Mouse (Mus musculus) heart, embryonic 10.5 days (tissue): Measurements from ENCODE around the gene Olfr283. TPM values are rescaled to one million over a fixed set of nuclear protein-coding genes. Genes with fewer than 3 reads are reported as not detected.
"Not testable (repeated sequence)": the region's sequence is repeated elsewhere in the genome, so short reads cannot be mapped to it uniquely, and the experiment has no call there.

Source experiments
- DNase-seq: peaks from one replicate; pipeline ENCODE4 v3.0.0-alpha.2; 2017; ENCODE audit warnings: low spot score
- H3K27ac ChIP-seq: fragments of 300-500 bp; sonication (generic); 2 replicates; pipeline ENCODE4 v1.5.1; 2016; ENCODE audit warnings: mild to moderate bottlenecking
- H3K27me3 ChIP-seq: fragments of 300-500 bp; sonication (generic); 2 replicates; pipeline ENCODE4 v1.6.1; 2016; ENCODE audit warnings: mild to moderate bottlenecking; ENCODE audit not compliant: poor library complexity, insufficient read depth, severe bottlenecking
- H3K36me3 ChIP-seq: fragments of 300-500 bp; sonication (generic); 2 replicates; pipeline ENCODE4 v1.6.1; 2016; ENCODE audit warnings: mild to moderate bottlenecking, moderate library complexity
- H3K4me1 ChIP-seq: fragments of 300-500 bp; sonication (generic); 2 replicates; pipeline ENCODE4 v1.6.1; 2016; ENCODE audit warnings: mild to moderate bottlenecking
- H3K4me3 ChIP-seq: fragments of 300-500 bp; sonication (generic); 2 replicates; pipeline ENCODE4 v1.5.1; 2016; ENCODE audit warnings: mild to moderate bottlenecking, moderate library complexity
- H3K9me3 ChIP-seq: fragments of 300-500 bp; sonication (generic); 2 replicates; pipeline ENCODE4 v1.6.1; 2016; ENCODE audit warnings: mild to moderate bottlenecking, moderate library complexity
- WGBS: fragments of 180-500 bp; shearing (Covaris S2); methylation state at CpG from one replicate; pipeline ENCODE4 v1.1.7; 2016; 5-methylcytosine and 5-hydroxymethylcytosine counted together
- polyA plus RNA-seq: library from polyadenylated mRNA; unstranded; fragments of >200 nt; fragmentation: Nextera tagmentation; extraction: Ambion mirVana; gene quantifications from 2 replicates; pipeline ENCODE4 v1.2.1, GENCODE M21; 2016

The Olfr283 gene
- not detected in 2 replicates for polyA plus RNA-seq

GRCm38 (mm10) chr15:98380846-98381245 is at the start of gene Olfr283:
TSS of gene Olfr283 (minus strand) at chr15:98380946.
- no peaks in the 10 kb centered on the region for H3K9me3 ChIP-seq
- H3K27me3 ChIP-seq = no peaks in the 10 kb centered on the region
- no peak within 1 kb of the TSS for H3K27ac ChIP-seq
- no peak for DNase-seq
- 79% methylated on average over 6 of the region's 6 CpGs for WGBS
- H3K36me3 ChIP-seq = no peaks in the 10 kb centered on the region
- H3K4me3 ChIP-seq = no peak within 1 kb of the TSS
- no peaks in the 10 kb centered on the region for H3K4me1 ChIP-seq

- Histone ChIP-seq H3K36me3 (no peaks in the 10 kb centered on the region), H3K4me3 (no peak overlapping the region), H3K27me3 (no peaks in the 10 kb centered on the region), H3K27ac (no peak overlapping the region), H3K9me3 (no peaks in the 10 kb centered on the region), H3K4me1 (no peaks in the 10 kb centered on the region)
- no peak for DNase-seq
- WGBS = 84% methylated on average over 7 of the region's 7 CpGs
Measured at GRCm38 (mm10) chr15:98425188-98425587, 44.4 kb upstream of the Olfr283 start.

GRCm38 (mm10) chr15:98424753-98425152 is 44.0 kb upstream of the Olfr283 start:
- no peaks in the 10 kb centered on the region for H3K4me1 ChIP-seq
- H3K27me3 ChIP-seq = no peaks in the 10 kb centered on the region
- WGBS = 68% methylated on average over 6 of the region's 6 CpGs
- no peak overlapping the region for H3K4me3 ChIP-seq
- no peaks in the 10 kb centered on the region for H3K9me3 ChIP-seq
- no peaks in the 10 kb centered on the region for H3K36me3 ChIP-seq
- no peak overlapping the region for H3K27ac ChIP-seq
- DNase-seq = no peak

- Histone ChIP-seq H3K4me3 (no peak overlapping the region), H3K4me1 (no peaks in the 10 kb centered on the region), H3K27me3 (no peaks in the 10 kb centered on the region), H3K36me3 (no peaks in the 10 kb centered on the region), H3K27ac (no peak overlapping the region), H3K9me3 (no peaks in the 10 kb centered on the region)
- DNase-seq = no peak
- WGBS = 78% methylated on average over 14 of the region's 14 CpGs
Measured at GRCm38 (mm10) chr15:98424326-98424725, 43.6 kb upstream of the Olfr283 start.

- WGBS = 62% methylated on average over 4 of the region's 4 CpGs
- H3K4me3 ChIP-seq = no peak overlapping the region
- no peaks in the 10 kb centered on the region for H3K9me3 ChIP-seq
- no peaks in the 10 kb centered on the region for H3K27me3 ChIP-seq
- H3K27ac ChIP-seq = no peak overlapping the region
- no peaks in the 10 kb centered on the region for H3K4me1 ChIP-seq
- DNase-seq = no peak
- H3K36me3 ChIP-seq = no peaks in the 10 kb centered on the region
Measured at GRCm38 (mm10) chr15:98420897-98421296, 40.2 kb upstream of the Olfr283 start.

- no peak overlapping the region for H3K4me3 ChIP-seq
- no peak for DNase-seq
- WGBS = 61% methylated on average over 7 of the region's 7 CpGs
Measured at GRCm38 (mm10) chr15:98418096-98418495, 37.4 kb upstream of the Olfr283 start.

GRCm38 (mm10) chr15:98417285-98417684 is 36.5 kb upstream of the Olfr283 start:
- H3K27ac ChIP-seq, H3K9me3 ChIP-seq, H3K36me3 ChIP-seq, H3K27me3 ChIP-seq, H3K4me3 ChIP-seq, DNase-seq, H3K4me1 ChIP-seq: not testable (repeated sequence)
- WGBS = 67% methylated on average over 2 of the region's 3 CpGs

More at GRCm38 (mm10) chr15:98418096-98418495, 37.4 kb upstream of the Olfr283 start:
- Histone ChIP-seq H3K36me3 (no peaks in the 10 kb centered on the region), H3K4me1 (no peaks in the 10 kb centered on the region), H3K9me3 (no peaks in the 10 kb centered on the region), H3K27me3 (no peaks in the 10 kb centered on the region), H3K27ac (no peak overlapping the region)

- H3K36me3 ChIP-seq, H3K4me3 ChIP-seq, H3K4me1 ChIP-seq, H3K27me3 ChIP-seq, H3K9me3 ChIP-seq, H3K27ac ChIP-seq, DNase-seq: not testable (repeated sequence)
Measured at GRCm38 (mm10) chr15:98416802-98417201, 36.1 kb upstream of the Olfr283 start.

- no peak for DNase-seq
- 85% methylated on average over 4 of the region's 4 CpGs for WGBS
Measured at GRCm38 (mm10) chr15:98415996-98416395, 35.2 kb upstream of the Olfr283 start.

GRCm38 (mm10) chr15:98410249-98410648 is 29.5 kb upstream of the Olfr283 start:
- H3K27me3 ChIP-seq = no peaks in the 10 kb centered on the region
- no peaks in the 10 kb centered on the region for H3K9me3 ChIP-seq
- H3K4me3 ChIP-seq = no peak overlapping the region
- WGBS = 89% methylated on average over 9 of the region's 9 CpGs
- H3K4me1 ChIP-seq = no peaks in the 10 kb centered on the region
- no peaks in the 10 kb centered on the region for H3K36me3 ChIP-seq
- no peak for DNase-seq
- H3K27ac ChIP-seq = no peak overlapping the region

More at GRCm38 (mm10) chr15:98415996-98416395, 35.2 kb upstream of the Olfr283 start:
- Histone ChIP-seq H3K36me3 (no peaks in the 10 kb centered on the region), H3K4me3 (no peak overlapping the region), H3K27me3 (no peaks in the 10 kb centered on the region), H3K4me1 (no peaks in the 10 kb centered on the region), H3K27ac (no peak overlapping the region), H3K9me3 (no peaks in the 10 kb centered on the region)

GRCm38 (mm10) chr15:98409635-98410034 is 28.9 kb upstream of the Olfr283 start:
- DNase-seq = no peak
- no peaks in the 10 kb centered on the region for H3K9me3 ChIP-seq
- H3K27me3 ChIP-seq = no peaks in the 10 kb centered on the region
- 88% methylated on average over 2 of the region's 2 CpGs for WGBS
- H3K4me3 ChIP-seq = no peak overlapping the region
- no peaks in the 10 kb centered on the region for H3K4me1 ChIP-seq
- no peaks in the 10 kb centered on the region for H3K36me3 ChIP-seq
- no peak overlapping the region for H3K27ac ChIP-seq

GRCm38 (mm10) chr15:98408406-98409060 is 27.8 kb upstream of the Olfr283 start:
- H3K4me1 ChIP-seq = no peaks in the 10 kb centered on the region
- H3K9me3 ChIP-seq = no peaks in the 10 kb centered on the region
- no peak for DNase-seq
- H3K4me3 ChIP-seq = no peak overlapping the region
- WGBS = 66% methylated on average over 17 of the region's 17 CpGs
- no peaks in the 10 kb centered on the region for H3K27me3 ChIP-seq
- H3K36me3 ChIP-seq = no peaks in the 10 kb centered on the region
- no peak overlapping the region for H3K27ac ChIP-seq

- no peaks in the 10 kb centered on the region for H3K27me3 ChIP-seq
- H3K9me3 ChIP-seq = no peaks in the 10 kb centered on the region
- no peaks in the 10 kb centered on the region for H3K36me3 ChIP-seq
- peak; percentile 64 for DNase-seq
- H3K4me1 ChIP-seq = no peaks in the 10 kb centered on the region
- no peak overlapping the region for H3K27ac ChIP-seq
- 86% methylated on average over 10 of the region's 10 CpGs for WGBS
- no peak overlapping the region for H3K4me3 ChIP-seq
Measured at GRCm38 (mm10) chr15:98402356-98402755, 21.6 kb upstream of the Olfr283 start.

GRCm38 (mm10) chr15:98397136-98397535 is 16.4 kb upstream of the Olfr283 start:
- peak; percentile 25 for DNase-seq
- 68% methylated on average over 1 of the region's 1 CpGs for WGBS

More at GRCm38 (mm10) chr15:98397136-98397535, 16.4 kb upstream of the Olfr283 start:
- Histone ChIP-seq H3K4me1 (no peaks in the 10 kb centered on the region), H3K27me3 (no peaks in the 10 kb centered on the region), H3K36me3 (no peaks in the 10 kb centered on the region), H3K27ac (no peak overlapping the region), H3K9me3 (no peaks in the 10 kb centered on the region), H3K4me3 (no peak overlapping the region)
